Mouse (Mus musculus): Measurements from ENCODE around the gene Agap1.

Gene Agap1

DNA sequence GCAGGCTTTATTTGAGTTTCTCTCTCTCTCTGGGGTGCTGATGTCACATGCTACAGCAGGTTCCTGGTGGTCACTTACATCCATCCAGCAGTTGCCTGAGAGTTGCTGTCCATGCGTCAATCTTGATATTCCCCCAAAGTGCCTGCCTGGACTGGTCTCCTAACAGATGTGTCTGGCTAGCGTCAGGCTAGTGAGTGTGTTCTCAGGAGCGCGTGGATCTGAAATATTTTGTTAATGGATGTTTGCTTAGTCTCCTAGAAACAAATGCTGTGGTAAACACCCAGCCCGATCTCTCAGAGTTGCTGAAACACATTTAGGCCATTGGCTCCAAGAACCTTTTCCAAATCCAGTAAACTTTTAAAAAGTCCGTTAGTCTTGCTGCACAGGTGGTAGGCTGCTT lies 161.9 kb downstream of the Agap1 start:
- DNase-seq (ENCODE audit: low spot score): no peak

DNA sequence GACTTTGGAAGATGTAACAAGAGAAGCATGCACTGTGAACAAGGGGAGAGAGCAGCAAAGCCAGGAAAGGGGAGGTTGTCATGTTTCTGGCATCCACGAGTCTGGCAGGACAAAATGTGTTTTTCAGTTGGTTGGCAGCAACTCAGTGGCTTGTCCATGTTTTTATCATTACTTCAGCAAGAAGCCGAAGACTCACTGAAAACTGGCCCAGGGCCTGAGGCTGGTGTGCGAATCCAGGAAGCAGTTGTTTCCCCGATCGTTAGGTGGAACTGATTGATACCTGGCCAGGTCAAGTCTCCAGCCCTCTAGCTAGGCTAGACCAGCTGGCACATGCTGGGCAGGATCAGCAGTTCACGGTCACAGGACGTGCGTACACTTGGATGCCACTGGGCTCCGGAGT lies 162.7 kb downstream of the Agap1 start:
- no peak for DNase-seq (ENCODE audit: low spot score)

DNA sequence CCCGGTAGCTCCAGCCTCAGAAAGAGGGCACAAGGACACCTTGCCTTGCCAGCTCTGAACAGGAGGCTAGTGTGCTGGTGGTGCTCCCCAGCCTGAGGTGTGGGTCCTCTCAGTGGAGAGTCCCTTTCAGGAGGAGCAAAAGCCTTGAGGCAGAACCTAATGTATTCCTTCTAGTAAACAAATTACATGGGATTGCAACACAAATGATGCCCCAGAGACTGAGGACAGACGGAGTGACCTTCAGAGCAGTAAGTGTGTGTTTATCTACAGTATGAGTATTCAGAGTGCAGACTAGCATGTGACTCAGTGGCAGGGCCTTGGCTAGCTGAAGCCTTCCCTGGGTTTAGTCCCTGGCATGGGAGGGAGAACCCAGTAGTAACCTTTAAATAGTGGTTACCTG lies 165.4 kb downstream of the Agap1 start:
- DNase-seq (ENCODE audit: low spot score): no peak

DNA sequence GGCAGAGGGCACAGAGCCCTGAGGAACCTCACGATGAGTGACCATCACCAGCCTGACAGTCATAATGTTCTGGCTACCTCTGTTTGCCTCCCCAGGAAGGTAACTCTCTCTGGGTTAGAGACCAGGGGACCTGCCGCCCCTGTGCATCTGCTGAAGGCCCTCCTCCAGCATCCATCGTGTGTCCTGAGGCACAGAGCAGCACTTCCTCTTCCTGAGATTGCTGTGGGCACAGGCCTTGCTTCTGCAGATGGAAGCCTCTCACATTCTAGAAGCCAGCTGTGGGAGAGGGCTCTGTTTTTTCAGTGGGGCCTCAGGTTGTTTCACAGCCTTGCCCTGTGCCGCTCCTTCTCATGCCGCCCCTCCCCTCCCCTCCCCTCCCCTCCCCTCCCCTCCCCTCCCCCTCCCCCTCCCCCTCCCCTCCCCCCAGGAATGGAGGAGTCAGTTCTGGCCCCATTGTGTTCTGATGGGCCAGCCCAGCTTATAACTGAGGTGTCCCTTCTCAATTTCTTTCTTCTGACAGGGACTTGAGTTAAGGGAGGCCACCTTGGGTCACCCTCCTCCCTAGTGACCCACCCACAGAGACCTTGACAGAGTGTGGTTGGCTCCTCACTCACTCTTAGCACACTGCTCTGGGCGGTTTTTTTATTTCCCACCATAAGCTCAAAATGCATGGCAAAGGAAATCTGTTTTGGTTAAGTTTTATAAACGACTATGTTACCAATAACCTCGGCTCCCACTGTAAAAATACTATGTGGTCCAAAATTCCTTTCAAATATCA lies 166.6 kb downstream of the Agap1 start:
- no peak for DNase-seq (ENCODE audit: low spot score)

DNA sequence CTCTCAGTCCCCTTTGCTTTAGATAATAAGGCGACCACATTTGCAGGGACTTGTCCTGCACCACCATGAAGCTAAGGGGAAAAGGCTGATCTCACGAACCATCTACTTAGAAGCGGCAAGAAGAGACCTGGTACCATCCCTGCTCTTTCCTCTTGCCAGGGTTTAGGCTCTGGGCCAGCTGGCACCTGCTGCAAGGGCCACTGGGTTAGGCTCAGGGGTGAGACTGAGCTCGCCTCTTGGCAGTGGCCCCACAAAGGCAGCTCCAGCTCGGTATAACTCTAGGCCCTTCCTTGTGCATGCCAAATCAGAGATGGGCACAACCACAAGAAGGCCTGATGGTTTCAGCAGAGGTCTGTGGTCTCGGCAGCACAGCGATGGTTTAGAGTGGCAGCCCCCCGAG lies 167.3 kb downstream of the Agap1 start:
- DNase-seq (ENCODE audit: low spot score): peak; percentile 66

DNA sequence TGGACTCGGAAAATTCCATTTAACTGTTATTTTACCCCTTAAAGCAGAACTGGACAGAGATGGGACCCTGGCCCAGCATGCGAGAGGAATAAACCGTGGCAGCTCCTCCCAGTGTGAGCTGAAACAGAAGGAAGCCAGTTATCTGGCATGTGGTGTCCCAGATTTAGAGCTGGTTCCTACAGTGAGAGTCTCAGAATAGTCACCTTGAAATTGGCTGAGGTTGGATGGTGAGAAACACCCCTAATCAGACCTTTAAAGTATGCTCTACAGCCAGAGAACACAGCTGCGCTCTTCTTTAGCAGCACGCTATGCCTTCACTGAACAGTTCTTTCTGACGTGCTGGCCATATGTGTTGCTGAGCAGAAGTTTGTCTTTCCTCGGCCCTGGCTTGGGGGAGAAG lies 168.2 kb downstream of the Agap1 start:
- no peak for DNase-seq (ENCODE audit: low spot score)

DNA sequence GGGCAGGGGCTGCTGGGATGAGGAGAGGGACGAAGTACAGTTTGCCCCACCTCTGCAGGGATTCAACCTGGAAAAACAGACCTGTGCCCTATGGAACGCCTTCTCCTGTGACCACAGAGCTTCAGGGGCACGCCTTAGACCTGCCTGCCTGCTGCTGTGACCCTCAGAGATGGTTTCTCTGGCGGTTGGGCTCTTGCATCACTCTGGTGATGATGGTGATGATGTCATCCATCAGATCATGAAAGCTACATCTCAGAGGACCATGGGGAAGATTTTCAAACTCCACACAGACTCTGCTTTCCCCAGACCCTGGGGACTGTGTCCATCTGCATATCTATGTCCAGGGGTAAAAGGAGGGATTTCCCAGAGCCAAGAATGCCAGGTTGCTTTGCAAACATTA lies 170.7 kb downstream of the Agap1 start:
- DNase-seq (ENCODE audit: low spot score): no peak

DNA sequence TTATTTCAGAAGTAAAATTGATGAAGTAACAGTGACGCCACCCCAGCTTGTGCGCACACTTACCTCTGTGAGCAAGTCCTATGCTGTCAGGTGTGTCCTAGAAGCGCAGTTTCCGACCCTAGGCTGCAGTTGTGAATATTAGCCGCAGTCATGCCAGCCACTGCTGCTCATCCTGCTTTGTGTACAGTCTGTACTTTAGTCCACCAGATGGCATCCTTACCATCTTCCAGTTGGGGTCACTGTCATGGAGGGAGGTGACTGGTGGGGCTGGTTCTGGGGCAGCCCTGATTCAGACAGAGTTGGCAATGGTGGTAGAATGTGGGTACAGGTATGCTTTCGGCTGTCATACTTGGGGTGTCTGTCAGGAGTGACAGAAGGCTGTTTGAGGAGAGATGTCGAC lies 171.4 kb downstream of the Agap1 start:
- DNase-seq (ENCODE audit: low spot score): no peak

DNA sequence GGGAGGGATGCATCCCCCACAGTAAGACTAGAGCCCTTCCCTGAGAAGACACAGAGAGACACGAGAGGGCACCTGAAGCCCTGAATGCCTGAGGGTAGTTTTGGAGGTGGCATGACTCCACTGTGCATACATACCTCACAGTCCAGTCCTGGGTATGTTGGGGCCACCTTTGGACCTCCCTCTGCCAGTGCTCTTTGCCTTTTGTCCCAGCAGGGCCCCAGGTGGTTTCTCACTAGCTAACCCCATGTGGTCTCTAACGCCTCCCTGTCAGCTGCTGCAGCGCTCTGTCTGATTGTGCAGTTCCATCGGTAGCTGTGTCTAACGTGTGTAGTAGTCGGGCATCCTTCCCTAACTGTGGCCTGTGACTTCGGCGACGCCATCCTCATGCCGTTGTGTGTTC lies 172.3 kb downstream of the Agap1 start:
- no peak for DNase-seq (ENCODE audit: low spot score)

DNA sequence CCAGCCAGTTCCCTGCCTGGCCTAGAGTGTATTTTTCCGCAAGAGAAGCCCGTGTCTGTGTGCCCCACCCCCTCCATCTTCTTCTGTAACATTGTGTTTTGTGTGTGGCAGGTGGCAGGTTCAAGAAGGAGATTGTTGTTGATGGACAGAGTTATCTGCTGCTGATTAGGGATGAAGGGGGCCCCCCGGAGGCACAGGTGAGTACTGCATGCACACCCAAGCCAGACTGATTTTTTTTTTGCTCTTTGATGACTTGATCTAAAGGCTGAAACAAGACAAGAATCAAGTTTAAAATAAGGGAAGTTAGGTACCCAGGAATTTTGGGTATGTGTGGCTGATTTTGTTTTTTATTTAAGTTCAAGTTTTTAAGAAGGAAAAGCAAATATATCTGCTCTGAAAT lies 173.0 kb downstream of the Agap1 start:
- DNase-seq (ENCODE audit: low spot score): peak; percentile 68

DNA sequence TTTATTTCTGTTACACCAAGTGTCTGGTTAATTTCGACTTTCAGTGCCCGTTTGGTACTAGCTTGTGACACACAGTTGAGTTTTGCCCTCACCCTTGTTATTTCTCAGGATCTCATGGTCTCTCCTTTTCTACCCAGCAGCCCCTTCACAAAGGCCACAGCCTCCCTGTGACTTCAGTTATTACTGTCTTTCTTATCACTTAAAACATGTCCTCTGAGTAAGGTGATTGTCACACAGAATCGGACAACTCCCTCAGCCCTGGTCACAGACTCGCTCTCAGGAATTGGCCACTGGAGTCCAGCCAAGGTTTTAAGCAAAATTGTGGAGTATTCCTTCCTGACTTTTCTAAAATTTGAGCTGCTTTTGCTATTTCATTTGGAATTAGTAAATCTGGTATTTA lies 176.2 kb downstream of the Agap1 start:
- DNase-seq (ENCODE audit: low spot score): no peak

DNA sequence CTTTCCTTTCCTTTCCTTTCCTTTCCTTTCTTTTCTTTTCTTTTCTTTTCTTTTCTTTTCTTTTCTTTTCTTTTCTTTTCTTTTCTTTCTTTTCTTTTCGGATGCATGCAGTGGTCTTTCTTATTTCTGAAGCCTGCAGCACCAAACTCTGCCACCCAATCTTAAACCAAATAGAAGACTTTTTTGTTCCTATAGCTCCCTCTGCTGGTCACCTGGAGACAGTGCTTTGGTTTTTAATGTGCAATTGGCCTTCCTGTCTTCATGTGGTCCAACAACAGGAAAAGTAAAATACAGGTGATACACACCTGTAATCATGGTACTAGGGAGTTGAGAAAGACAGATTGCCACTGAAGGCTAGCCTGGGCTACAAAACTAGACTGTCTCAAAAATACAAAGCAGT lies 177.1 kb downstream of the Agap1 start:
- DNase-seq (ENCODE audit: low spot score): no peak

DNA sequence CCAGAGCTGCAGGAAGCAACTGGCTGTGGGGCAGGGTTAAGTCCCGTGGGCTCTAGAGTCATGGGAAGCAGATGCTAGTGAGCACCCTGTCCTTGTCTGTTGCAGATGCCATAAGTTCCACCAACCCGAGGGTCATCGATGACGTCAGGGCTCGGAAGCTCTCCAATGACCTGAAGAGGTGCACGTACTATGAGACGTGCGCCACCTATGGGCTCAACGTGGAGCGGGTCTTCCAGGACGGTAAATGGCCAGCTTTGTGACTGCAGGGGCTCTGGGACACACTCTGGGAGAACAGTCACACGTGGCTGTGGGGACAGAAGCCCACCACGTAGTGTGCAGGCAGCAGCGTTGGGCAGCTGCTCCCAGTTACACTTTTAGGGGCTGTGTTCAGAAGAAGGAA lies 179.4 kb downstream of the Agap1 start:
- no peak for DNase-seq (ENCODE audit: low spot score)

DNA sequence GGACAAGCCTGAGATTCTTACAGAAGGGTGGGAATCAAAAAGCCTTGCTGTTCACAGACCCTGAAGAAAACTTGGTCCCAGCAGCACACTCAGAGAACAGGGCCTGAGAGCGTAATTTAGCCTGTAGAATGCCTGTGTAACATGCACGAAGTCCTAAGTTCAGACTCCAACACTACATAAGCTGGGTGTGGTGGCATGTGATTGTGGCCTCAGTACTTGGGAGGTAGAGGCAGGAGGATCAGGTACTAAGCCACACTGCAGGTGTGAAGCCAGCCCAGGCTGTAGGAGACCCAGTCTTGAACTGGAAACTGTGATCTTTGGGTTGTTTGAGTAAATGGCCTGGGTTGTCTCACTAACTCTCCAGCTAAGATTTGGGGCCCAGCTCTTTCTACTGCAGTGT lies 180.5 kb downstream of the Agap1 start:
- DNase-seq (ENCODE audit: low spot score): no peak

DNA sequence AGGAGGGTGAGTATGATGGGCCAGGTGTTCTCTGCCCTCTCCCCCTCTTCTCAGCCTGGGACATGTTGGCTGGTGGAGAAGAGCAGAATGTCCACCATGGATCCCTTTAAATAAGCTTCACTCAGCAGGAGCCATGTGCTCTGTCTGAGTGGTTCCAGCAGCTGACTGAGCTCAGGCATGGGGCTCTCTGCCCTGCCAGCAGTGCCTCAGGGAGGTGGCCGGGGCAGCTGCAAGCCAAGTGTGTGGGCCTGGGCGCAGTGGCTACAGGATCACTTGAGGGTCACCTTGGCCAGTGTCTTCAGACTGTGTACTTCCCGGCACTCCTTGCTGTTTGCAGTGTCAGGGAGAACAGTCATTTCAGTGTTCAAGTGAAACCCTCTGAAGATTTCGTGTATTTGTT lies 183.1 kb downstream of the Agap1 start:
- DNase-seq (ENCODE audit: low spot score): no peak

DNA sequence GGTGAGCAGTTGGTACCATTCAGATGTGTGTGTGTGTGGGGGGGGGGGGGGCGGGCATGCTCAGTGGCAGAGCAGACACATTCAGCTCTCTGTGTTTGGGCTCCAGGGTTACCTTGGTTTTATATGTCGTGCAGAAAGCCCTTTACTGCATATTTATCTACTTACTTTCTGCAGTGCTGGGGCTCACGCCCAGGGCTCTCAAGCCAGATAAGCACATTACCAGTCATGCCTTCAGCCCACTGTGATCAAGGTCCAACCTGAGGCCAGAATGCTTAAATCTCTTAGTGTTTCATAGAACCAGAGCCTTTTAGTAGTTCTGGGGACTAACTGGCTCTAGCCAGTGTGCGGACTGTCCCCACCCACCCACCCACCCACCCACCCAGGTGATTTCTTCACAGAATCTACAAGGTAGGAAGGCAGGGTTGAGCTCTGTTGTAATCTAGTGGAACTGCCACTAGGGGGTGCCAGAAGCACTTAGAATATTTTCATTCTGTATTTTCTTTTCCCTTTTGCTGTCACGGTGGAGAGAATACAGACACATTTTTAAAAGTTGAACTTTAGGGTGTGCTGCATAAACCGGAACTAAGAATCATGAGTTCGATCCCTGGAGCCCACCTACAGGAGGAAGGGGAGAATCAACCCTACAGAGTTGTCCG lies 189.0 kb downstream of the Agap1 start:
- peak; percentile 66 for DNase-seq (ENCODE audit: low spot score)

DNA sequence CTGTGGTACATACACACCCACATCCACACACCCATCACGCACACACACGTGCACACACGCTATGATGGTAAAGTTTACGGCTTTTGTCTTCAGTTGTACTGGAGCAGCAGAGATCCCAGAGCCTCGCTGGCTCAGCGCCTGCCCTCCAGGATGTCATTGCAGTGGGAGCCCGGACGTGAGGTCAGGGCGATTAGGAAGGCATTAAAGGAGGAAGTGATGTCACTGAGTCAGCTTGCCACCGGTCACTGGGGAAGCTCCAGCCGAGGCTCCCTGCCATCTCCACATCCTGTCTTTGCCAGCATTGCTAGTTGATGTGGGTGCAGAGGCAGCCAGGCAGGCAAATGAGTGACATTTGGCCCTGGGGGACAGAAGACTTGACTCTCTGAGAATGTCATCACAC lies 189.5 kb downstream of the Agap1 start:
- no peak for DNase-seq (ENCODE audit: low spot score)

DNA sequence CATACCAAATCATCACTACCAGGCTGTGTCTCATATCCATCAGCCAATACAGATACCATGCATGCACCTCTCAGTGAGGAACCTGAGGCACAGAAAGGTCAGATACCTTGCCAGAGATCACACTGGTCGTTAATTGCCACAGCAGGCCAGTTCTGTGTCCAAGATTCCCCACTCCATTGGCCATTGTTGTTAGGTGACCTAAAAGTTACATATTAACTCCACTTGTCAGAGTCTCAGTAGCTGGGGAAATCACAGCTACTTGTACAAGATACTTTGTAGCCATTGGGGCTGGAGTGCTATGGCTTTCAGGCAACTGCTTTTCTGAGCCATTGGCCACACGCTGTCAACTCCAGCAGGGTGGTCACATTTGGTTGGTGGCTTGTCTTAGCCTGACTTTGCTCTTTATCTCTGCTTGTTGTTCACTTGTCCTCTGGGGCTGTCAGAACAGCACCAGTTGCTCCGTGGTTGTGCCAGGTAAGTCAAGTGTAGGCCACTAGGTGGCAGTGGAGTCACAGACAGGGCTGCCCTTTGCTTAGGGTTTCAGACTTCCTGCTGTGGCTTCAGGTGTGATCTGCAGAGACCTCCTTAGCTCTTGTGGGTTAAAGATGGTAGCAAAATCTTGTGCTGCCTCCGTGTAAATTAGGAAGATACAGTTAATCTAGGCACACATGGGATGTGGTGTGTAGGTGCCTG lies 191.9 kb downstream of the Agap1 start:
- peak; percentile 80 for DNase-seq (ENCODE audit: low spot score)

DNA sequence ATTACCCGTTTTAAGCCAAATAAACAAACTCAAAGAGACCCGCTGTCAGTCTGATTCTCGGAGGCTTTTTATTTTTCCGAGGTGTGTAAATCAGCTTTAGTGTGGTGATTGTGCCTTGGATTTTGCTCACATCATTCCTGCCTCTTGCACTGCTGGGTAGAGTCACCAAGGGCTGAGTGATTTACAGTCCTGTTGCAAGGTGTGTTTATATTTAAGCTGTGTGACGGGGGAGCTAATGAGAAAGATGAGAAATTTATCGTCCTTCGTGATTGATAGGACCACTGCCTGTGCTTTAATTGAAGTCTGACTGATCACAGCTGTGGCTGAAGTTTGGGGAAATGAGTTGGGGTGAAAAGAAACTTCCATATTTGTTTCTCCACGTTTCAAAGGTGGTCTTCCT lies 192.9 kb downstream of the Agap1 start:
- DNase-seq (ENCODE audit: low spot score): no peak

DNA sequence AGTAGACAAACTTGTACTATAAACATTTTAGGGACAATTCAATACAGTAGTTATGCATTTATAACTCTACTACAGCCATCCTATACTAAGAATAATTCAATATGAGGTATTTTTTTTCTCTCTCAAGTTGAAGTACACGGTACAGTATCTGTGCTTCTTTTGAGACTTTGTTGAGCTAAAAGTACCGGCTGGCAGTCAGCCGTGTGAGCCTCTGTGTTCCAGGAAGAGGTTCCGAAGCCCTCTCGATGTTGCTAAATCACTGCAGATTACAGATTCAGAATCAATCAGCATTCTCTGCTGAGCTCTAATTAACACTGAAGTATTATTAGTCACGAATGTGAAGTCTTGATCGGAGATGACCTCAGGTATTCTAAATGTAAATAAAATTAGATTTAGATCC lies 196.0 kb downstream of the Agap1 start:
- DNase-seq (ENCODE audit: low spot score): no peak

DNA sequence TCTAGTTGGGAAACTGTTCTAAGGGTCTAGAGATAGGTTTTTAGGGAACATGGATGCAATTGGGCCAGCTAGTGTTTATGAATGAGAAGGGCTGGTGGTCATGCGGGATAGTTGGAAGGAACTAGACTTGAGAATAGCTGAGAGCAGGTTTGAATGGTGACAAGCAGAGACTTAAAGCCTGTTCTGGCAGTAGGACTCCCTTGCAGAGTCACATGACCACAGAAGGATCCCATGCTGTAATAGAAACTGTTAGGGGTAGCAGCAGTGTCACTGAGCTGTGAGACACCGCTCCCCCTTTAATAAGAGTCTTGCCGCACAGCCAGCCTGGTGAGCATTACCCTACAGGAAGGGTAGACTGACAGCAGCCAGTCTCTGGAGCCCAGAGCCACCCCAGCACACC lies 201.6 kb downstream of the Agap1 start:
- DNase-seq (ENCODE audit: low spot score): no peak

DNA sequence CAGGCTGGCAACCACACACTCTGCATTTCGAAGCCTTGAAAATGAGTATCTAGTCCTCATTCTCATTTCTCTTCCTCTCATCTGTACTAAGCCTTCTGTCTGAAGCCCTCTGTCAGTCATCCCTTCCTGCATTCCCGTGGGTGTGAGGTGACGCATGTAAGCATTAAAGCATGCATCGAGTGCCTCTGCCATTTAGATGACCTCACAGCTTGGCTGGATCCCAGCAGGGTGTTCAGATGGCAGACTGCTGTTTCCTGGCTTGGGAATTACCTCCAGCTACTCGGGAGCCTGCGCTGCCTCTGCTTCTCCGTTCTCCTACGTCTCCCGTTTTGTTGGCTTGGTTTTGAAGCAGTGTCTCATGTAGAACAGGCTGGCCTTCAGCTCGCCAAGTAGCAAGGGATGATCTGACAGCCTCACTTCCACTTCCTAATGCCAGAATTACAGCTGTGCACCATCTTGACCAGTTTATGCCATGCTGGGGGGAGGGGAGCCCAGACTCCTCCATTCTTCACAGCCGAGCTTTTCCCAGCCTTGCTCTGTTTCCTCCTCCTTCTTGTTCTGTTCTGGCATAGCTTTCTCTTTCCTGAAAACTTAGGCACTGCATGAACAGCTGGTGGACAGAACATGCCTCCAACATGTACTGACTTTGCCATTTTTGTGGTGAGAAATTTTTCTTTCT lies 202.2 kb downstream of the Agap1 start:
- no peak for DNase-seq (ENCODE audit: low spot score)

DNA sequence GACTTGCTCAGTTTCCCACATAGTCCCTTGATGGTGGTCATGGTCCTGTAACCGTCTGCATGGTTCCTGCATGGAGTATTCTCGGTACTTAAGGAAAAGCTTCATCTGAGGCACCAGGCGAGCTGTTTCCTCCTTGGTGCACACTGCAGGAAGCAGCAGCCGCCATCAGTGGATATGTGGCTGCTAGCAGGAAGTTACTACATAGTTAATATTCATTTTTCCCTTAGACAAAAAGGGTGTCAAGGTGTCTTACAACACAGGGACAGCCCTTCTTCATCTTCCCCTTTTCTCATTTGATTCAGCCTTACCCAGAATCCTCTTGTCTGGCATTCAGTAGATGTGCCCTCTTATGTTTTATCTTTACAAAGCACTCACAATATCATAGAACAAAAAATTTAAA lies 206.2 kb downstream of the Agap1 start:
- no peak for DNase-seq (ENCODE audit: low spot score)

Data from testis, postnatal 10 days (tissue).